Mouse (Mus musculus): Measurements from ENCODE around the gene Gucd1. TPM values are rescaled to one million over a fixed set of nuclear protein-coding genes. Genes with fewer than 3 reads are reported as not detected.
A peak's percentile ranks its signal among the peaks of the same experiment; 100 is the strongest.
"Not testable (repeated sequence)": the region's sequence is repeated elsewhere in the genome, so short reads cannot be mapped to it uniquely, and the experiment has no call there.

Gene Gucd1
- total RNA-seq (2022), result 10 to 100 TPM; 46.7 to 68.3 (median 56.0) TPM

DNA sequence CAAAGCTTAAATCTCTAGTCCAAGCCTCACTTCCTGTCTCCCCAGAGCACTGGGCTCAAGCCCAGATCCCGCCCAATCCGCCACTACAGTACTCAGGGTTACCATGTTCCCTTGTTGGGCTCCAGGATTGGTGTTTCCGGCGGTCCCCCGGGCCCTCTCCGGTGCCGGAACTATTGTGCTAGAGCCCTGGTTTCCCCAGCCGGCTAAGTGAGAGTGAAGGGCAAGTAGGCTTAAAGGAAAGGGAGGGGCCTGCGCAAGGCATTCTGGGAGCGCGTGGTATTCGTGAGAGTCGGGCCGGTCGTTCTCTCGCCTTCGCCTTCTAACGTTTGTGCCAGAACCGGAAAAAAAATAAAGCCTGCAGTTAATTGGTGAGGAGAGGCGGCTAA, at the start of gene Gucd1:
TSS of gene Gucd1 (minus strand) at position 215 of the 386 bp plus-strand sequence.
- DNase-seq (ENCODE audit: low spot score in 2 of 2), result peak; percentile 97 to 98

DNA sequence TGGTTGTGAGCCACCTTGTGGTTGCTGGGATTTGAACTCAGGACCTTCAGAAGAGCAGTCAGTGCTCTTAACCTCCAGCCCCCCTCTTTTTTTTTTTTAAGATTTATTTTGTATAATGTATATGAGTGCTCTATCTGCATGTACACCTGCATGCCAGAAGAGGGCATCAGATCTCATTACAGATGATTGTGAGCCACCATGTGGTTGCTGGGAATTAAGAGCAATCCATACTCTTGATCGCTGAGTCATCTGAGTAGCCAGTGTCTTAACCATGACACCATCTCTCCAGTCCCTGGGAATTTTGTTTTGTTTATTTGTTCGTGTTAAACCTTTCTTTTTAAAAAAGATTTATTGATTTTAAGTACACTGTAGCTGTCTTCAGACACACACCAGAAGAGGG, 49.0 kb upstream of the Gucd1 start:
- DNase-seq (ENCODE audit: low spot score in 2 of 2), result not testable (repeated sequence)

DNA sequence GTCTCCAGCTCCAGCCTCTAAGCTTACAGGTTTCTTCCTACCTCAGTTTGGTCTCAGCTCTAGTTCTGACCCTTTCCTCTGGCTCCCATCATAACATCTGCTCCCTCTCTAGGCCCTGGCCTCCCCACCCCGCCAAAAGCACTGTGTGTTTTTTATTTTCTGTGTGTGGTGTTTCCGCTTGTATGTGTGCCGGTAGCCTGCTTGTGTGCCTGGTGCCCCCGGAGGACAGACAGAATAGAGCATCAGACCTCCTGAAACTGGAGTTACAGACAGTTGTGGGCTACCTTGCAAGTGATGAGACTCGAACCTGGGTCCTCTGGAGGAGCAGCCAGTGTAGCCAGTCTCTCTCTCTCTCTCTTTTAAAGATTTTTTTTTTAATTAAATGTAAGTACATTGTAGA, 48.5 kb upstream of the Gucd1 start:
- DNase-seq (ENCODE audit: low spot score in 2 of 2), result no peak

DNA sequence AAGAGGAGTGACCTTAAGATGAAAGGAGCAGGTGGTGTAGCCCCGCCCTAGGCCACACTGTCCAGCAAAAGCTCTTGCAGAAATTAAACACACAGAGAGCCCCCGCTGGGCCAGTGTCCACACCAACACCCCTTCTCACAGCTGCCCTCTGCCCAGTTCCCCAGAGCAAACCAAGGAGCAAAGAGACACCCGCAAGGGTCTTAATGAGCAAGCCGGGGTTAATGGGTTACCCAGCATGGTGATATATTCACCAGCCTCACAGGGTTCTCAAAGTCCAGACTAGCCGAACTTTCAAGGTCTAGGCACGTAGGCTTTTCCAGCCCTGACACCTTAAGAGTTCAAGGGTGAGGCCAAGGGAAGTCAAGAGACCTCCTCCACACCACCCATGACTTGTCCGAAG, 48.1 kb upstream of the Gucd1 start:
- no peak for DNase-seq (ENCODE audit: low spot score in 2 of 2)

DNA sequence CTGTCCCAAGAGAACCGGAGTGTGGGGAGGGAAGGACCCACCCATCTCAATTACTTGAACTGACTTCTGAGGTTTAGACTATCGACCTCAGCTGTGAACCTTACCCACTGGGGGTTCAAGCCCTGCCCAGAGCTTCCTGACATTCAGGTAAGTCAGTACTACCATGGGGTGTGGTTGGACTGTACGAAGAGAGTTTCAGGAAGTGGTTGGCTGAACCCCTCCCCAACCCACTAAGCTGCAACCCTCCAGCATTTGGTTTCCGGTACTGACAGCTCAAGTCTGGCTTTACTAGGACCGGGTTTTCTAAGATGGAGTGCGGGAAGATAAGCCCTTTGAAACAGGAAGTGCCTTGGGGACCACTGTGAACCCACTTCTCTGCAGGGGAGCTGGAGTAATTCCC, 47.7 kb upstream of the Gucd1 start:
- DNase-seq (ENCODE audit: low spot score in 2 of 2), result no peak

DNA sequence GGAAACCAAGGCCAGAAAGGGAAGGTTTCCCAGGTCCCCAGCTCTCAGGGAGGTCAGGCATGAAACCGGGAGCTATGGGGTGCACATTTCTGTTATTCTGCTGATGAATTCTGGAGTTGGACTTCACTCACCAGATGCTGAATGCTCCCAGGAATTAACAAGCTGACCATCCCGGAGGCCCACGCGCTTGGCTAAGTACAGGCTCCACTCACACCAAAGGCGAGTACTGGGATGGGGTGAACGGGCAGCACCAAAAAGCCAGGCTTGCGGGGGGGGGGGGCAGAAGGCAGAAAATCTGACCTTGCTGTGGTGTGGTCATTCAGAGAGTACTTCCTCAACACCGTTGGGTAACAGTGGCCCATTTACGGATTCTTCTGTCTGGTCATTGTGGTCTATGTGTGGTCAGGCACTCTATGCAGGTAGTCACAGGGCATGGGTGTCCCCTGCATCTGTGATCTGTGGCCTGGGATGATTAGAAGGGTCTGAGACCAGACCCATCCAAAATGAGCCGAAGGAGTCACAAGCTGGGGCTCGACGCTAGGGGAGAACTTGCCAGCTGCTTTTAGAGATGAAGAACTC, 47.0 kb upstream of the Gucd1 start:
- no peak for DNase-seq (ENCODE audit: low spot score in 2 of 2)

GRCm38 (mm10) chr10:75562596-75562995, 44.8 kb upstream of the Gucd1 start:
- DNase-seq (ENCODE audit: low spot score in 2 of 2), result no peak

GRCm38 (mm10) chr10:75561071-75561654, 43.4 kb upstream of the Gucd1 start, which contains the start of gene Ggt1:
Gene Ggt1, plus strand, starts transcription at chr10:75561604.
- DNase-seq (ENCODE audit: low spot score in 2 of 2), result no peak

- DNase-seq (ENCODE audit: low spot score in 2 of 2), result no peak
Measured at GRCm38 (mm10) chr10:75560549-75560899, 42.8 kb upstream of the Gucd1 start.

DNA sequence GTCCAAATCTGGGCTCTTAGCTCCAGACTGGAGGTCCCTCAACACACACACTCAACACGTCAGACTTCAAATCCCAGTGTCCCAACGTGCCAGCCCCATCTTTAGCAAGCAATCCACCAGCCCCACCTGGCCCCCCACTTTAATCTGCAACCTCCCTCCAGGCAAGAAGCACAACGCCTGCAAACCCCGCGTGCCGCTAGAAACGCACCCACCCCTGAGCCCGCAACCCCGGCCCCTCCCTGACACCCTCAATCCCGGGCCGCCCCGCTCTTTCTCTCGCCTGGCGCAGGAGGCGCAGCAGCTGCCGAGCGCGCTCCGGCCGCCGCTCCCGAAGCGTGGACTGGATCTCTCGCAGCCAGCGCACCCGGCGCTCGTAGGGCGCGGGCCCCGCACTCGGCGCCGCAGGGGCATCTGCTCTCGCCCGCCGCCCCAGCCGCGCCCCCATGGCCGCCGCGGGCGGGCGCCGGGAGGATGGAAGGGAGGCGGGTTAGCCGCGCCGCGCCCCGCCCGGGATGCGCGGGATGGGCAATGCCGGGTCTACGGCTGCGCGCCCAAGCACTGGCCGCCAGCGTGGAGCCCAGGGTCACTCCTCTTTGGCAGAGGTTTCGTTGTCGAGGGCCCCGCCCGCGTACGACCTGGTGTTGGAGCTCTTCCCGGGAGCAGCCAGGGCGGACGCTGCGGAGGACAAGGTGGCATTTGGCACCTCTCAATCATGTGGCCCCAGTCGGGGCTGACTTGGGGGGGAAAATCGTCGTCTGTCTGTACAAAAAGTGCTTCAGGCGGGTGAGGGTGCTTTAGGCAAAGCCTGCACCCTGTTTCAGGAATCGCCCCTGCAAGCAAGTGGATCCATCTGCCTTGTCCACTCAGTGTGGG, 42.1 kb upstream of the Gucd1 start, which contains the start of gene Lrrc75b:
TSS of gene Lrrc75b (minus strand) at position 655 of the 873 bp plus-strand sequence.
- peak; percentile 15 to 59 for DNase-seq (ENCODE audit: low spot score in 2 of 2)

- no peak for DNase-seq (ENCODE audit: low spot score in 2 of 2)
Measured at GRCm38 (mm10) chr10:75559041-75559675, 41.4 kb upstream of the Gucd1 start.

DNA sequence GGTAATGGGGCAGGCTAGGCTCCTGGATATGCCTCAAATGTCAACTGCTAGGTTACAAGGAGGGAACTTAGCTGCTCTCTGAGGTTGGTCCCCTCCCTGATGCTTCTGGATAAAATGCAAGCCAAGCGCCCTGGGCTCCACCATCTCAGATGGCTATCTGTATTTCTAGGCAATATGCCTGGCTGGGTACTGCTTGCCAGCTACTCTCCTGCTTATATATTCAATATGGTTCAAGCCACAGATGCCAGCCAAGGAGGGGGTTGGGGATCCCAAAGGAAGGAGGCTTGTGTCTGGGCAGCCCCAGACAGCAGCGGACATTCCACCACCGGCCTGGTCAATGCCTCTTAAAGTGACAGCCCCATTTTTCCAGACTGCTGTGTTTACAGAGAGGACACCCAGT, 40.7 kb upstream of the Gucd1 start:
- no peak for DNase-seq (ENCODE audit: low spot score in 2 of 2)

GRCm38 (mm10) chr10:75556026-75556425, 38.3 kb upstream of the Gucd1 start:
- DNase-seq (ENCODE audit: low spot score in 2 of 2), result no peak

DNA sequence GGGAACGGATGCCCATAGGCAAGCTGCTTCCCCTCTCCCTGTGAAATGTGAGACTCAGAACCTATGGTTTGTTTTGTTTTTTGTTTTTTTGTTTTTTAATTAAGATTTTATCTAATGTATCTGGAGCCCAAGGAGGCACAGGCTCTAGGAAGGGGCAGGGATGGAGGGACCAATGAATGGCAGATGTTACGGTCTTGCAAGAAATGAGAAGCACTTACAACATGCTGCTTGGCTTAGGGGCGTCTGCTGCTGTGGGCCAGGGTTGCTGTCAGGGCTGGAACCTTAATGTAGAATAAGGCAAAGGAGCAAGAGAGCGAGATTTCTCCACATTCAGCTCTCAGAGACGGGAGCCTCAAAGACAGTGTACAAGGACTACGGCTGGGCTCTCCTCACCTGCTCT, 37.8 kb upstream of the Gucd1 start:
- no peak for DNase-seq (ENCODE audit: low spot score in 2 of 2)

- DNase-seq (ENCODE audit: low spot score in 2 of 2), result no peak
Measured at GRCm38 (mm10) chr10:75554090-75554489, 36.3 kb upstream of the Gucd1 start.

- DNase-seq (ENCODE audit: low spot score in 2 of 2), result no peak
Measured at GRCm38 (mm10) chr10:75552701-75553450, 35.1 kb upstream of the Gucd1 start.

GRCm38 (mm10) chr10:75552106-75552505, 34.3 kb upstream of the Gucd1 start:
- no peak for DNase-seq (ENCODE audit: low spot score in 2 of 2)

DNA sequence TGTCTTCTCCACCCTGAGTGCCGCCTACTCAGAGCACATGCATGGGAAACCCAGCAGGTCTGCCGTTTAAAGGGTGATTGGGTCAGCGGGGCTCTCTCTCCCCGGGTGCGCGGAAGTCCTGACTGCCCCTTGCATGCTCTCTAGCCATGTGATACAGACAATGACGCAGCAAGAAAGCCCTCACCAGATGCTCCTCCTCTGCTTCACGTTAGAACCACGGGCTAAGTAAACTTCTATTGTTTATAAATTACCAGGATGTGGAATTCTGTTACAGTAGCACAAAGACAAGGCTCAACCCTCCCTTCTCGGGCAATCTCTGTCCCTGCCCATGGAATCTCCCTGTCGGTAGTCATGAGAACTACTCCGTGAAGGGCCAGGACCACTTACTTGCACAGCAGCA, 33.4 kb upstream of the Gucd1 start:
- no peak for DNase-seq (ENCODE audit: low spot score in 2 of 2)

- no peak for DNase-seq (ENCODE audit: low spot score in 2 of 2)
Measured at GRCm38 (mm10) chr10:75549886-75550285, 32.1 kb upstream of the Gucd1 start.

DNA sequence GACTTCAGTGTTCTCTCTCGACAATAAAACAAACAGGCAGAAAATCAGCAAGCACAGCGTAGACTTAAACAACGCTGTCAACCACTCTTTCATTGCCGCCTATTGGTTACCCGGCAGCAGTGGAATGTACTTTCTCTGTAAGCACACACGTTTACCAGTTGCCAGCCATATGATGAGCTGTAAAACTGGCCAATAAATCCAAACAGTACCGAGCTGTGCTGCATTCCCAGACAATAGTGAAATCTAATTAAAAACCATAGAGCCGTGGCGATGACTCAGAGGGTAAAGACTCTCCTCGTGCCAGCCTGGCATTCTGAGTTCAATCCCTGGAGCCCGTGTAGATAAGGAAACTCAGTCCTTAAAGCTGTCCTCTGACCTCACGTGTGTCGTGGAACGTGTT, 30.7 kb upstream of the Gucd1 start:
- DNase-seq (ENCODE audit: low spot score in 2 of 2), result no peak

GRCm38 (mm10) chr10:75547901-75548300, 30.1 kb upstream of the Gucd1 start:
- no peak for DNase-seq (ENCODE audit: low spot score in 2 of 2)
